Mouse (Mus musculus) ES-E14 (cell line): ENCODE measurements around the gene Pcsk5.

ENCODE experiments used
- HCFC1 ChIP-seq: IDR thresholded peaks from 2 replicates; pipeline ENCODE4 v1.6.1; 2012; ENCODE audit warnings: low read length, inconsistent platforms, borderline replicate concordance; ENCODE audit not compliant: insufficient read depth
- MAFK ChIP-seq: IDR thresholded peaks from 2 replicates; pipeline ENCODE4 v1.6.1; 2014; ENCODE audit warnings: mild to moderate bottlenecking, low read depth, low read length, inconsistent platforms; ENCODE audit not compliant: insufficient read depth
- ZNF384 ChIP-seq: IDR thresholded peaks from 2 replicates; pipeline ENCODE4 v1.6.1; 2012; ENCODE audit warnings: low read depth, low read length, inconsistent platforms

- TF ChIP-seq HCFC1 (no peak), ZNF384 (no peak), MAFK (no peak)
Measured at GRCm38 (mm10) chr19:17774061-17774460, 63.4 kb downstream of the Pcsk5 start.
